Mouse (Mus musculus): ENCODE results near the gene Ccdc120.
"Not testable (repeated sequence)": the region's sequence is repeated elsewhere in the genome, so short reads cannot be mapped to it uniquely, and the experiment has no call there.

GRCm38 (mm10) chrX:7714135-7714899 is 36.4 kb downstream of the Ccdc120 start, which contains the start of gene Wdr45:
- TF ChIP-seq POLR2A (IDR thresholded peaks at IDR 0.05; ENCODE audit: insufficient read length, low read depth), result peak; percentile 15
- not testable (repeated sequence) for TF ChIP-seq TCF12 (IDR thresholded peaks at IDR 0.05; ENCODE audit: insufficient read depth, poor library complexity, severe bottlenecking); E2F4 (IDR thresholded peaks at IDR 0.05; ENCODE audit: insufficient read depth); POLR2AphosphoS2 (IDR thresholded peaks at IDR 0.05; ENCODE audit: insufficient read length, low read depth); REST (IDR thresholded peaks at IDR 0.05; ENCODE audit: insufficient read depth, insufficient read length); MAX (IDR thresholded peaks at IDR 0.05; ENCODE audit: low read depth); MYOG (IDR thresholded peaks at IDR 0.05; ENCODE audit: control insufficient read depth in 1 of 3, insufficient read depth in 1 of 3, insufficient read length in 2 of 3, low read depth in 2 of 3); USF1 (IDR thresholded peaks at IDR 0.05; ENCODE audit: low read depth)

All from myocyte (in vitro differentiated cells).